Mouse (Mus musculus): Measurements from ENCODE around the gene Kif18b.

GRCm38 (mm10) chr11:102911376-102911775, 13.5 kb downstream of the Kif18b start:
- TF ChIP-seq CTCF (IDR thresholded peaks at IDR 0.05) (no peak), EP300 (IDR thresholded peaks at IDR 0.05) (no peak)

Data from lung, postnatal 0 days (tissue).